Mouse (Mus musculus) lung, postnatal 4 days (tissue): ENCODE measurements around the gene Tmem119.
A peak's percentile ranks its signal among the peaks of the same experiment; 100 is the strongest.

Experiments used
- DNase-seq, 2 experiments: peaks; one replicate each; pipeline ENCODE4 v3.0.0; 2021

Gene Tmem119

GRCm38 (mm10) chr5:113786985-113787384 lies 13.3 kb downstream of the Tmem119 start:
- no peak for DNase-seq

- peak in 1 of 2 experiments; percentile 65 for DNase-seq
Observed at GRCm38 (mm10) chr5:113784104-113784503, 16.2 kb downstream of the Tmem119 start.

GRCm38 (mm10) chr5:113783581-113784001 lies 16.7 kb downstream of the Tmem119 start:
- peak; percentile 49 to 84 for DNase-seq

- DNase-seq: no peak
Observed at GRCm38 (mm10) chr5:113782624-113783023, 17.7 kb downstream of the Tmem119 start.

GRCm38 (mm10) chr5:113781875-113782274 lies 18.4 kb downstream of the Tmem119 start:
- no peak for DNase-seq

- no peak for DNase-seq
Observed at GRCm38 (mm10) chr5:113781254-113781653, 19.1 kb downstream of the Tmem119 start.

GRCm38 (mm10) chr5:113780763-113781162 lies 19.6 kb downstream of the Tmem119 start:
- no peak for DNase-seq

DNA sequence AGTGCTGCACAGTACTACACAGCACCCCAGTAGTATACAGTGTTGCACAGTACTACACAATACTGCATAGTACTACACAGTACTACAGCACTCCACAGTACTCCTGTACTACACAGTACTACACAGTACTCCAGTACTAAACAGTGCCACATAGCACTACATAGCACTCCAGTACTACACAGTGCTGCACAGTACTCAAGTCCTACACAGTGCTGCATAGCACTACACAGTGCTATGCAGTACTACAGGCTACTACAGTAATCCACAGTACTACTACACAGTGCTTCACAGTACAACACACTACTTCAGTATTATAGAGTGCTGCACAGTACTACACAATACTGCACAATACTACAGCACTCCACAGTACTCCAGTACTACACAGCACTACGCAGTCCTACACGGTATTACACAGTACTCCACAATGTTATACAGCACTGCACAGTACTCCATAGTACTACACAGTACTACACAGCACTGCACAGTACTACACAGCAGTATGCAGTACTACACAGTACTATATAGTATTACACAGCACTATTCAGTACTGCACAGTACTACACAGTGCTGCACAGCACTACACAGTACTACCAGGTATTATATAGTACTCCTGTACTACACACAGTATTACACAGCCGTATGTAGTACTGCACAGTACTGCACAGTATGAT lies 20.1 kb downstream of the Tmem119 start:
- DNase-seq: no peak

DNA sequence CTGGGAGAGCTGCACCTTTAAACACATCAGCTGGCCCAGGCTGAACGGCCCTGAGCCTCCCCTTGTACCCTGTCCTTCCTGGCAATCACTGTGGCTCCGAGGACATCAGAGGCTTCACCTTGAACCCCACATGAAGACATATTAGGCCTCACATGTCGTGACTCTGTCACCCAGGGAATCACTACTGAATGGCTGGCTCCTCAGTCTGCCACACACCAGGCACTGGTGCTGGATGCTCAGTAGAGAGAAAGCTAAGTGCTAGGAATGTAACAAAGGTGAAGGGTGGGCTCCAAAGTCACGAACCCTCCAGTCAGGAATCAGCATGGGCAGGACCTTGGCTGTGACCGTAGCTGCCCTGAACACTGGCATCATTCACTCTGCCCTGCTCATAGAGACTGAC lies 20.7 kb downstream of the Tmem119 start:
- DNase-seq: no peak

- peak; percentile 30 to 79 for DNase-seq
Observed at GRCm38 (mm10) chr5:113777728-113778127, 22.6 kb downstream of the Tmem119 start.

DNA sequence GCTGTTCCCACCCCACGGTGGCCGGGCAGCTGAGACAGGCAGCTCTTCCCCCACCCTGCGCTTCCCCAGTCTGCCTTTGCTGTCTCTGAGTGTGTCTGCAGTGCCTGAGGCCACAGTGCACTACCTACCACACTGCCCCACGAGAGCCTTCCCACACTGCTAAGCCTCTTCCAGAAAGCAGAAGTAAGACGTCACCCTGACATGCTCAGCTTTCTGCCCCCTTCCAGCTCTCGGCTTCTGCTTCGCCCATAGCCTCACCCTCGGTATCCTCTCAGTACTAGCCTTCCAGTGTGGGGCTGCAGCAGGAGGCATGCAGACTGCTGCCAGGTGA lies 23.5 kb downstream of the Tmem119 start:
- peak; percentile 53 to 63 for DNase-seq

DNA sequence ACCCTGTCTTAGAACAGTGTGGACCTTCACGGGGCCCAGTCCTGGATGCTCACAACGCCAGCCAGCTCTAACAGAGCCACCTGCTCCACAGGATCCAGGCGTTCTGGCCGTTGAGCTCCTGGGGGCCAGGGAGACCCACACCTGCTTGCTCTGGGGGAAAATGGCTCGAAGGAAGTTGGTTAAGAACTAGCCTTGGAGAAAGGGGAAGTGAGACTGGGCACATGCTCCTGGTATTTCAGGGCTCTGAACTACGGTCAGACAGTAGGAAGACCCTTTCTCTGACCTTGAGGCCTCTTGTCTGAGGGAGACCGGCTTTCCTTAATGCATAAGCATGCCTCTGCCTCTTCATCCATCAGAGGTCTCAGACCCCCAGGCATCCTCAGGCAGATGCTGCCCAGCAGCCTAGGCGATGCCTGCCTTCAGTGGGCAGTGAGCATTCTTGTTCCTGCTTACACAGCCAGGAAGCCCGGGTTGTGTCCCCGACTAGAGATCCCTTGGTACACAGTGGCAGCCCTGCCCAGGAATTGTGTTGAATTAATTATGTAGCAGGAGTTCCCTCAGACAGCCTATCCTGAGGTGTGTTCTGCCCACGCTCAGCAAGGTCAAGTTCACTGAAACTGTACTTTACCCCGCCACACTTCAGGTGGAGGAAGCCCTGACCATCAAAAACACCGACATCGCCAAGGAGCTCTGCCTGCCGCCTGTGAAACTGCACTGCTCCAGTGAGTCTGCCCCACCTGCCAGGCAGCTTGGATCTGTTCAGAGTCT lies 24.0 kb downstream of the Tmem119 start:
- DNase-seq: peak in 1 of 2 experiments; percentile 26

DNA sequence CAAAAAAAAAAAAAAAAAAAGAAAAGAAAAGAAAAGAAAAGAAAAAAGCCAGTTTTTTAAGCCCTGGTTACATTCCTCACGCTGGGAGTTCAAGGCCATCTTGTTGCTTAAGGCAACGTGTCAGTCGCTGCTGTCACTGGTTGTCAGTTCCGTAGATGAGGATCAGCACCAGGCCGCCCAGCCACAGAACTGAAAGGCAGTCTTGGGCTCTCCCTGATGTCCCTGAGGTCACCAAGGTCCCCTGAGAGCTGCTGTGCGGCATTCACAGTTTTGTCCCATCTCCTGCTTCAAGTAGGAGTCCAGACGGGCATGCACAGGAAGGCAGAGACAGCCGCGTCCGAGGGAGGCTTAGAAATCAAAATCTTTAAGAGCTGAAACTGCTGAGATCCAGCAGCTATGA lies 24.7 kb downstream of the Tmem119 start:
- DNase-seq: no peak

DNA sequence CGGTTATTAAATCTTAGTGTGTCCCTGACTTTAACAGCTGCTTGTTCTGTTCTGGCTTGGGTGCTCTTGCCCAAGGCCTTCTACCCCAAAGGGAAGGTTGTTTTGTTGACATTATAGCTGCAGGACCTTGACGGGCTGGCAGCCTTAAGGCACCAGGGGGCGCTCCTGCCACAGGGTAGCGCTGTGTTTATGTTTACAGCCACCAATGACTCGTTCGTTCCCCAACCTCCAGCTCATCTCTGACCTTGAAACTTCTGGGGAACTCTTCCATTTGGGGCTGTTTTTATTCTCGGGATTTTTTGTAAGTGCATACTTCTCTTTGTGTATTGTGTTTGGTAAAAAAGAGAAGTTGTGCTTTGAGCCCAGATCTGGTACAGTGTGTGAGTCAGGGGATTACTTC lies 26.7 kb downstream of the Tmem119 start:
- DNase-seq: peak; percentile 89 to 93

- DNase-seq: no peak
Observed at GRCm38 (mm10) chr5:113772905-113773519, 27.3 kb downstream of the Tmem119 start.

DNA sequence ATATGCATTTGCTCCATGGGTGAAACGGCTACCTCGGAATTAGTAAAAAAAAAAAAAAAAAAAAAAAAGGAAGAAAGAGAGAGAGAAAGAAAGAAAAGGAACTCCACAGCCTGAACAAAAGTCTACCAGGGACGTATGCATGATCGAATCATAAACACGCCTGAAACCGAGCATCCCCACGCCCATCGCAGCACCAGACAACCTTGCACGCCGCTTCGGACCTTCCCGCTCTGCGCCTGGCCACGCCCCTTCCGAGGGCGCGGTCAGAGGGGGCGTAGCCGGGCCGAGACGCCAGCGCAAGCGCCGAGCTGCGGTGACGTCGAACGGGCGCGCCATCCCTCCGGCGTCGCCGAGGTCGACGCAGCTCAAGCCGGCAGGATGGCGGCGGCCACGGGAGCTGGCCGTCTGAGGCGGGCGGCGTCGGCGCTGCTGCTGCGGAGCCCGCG lies 27.8 kb downstream of the Tmem119 start, which contains the start of the genes Sart3 and Iscu:
Gene Sart3 (minus strand): TSS at position 61 of the 446 bp plus-strand sequence.
Gene Iscu (plus strand): TSS at position 299 of the 446 bp plus-strand sequence.
- DNase-seq: peak; percentile 96 to 97

DNA sequence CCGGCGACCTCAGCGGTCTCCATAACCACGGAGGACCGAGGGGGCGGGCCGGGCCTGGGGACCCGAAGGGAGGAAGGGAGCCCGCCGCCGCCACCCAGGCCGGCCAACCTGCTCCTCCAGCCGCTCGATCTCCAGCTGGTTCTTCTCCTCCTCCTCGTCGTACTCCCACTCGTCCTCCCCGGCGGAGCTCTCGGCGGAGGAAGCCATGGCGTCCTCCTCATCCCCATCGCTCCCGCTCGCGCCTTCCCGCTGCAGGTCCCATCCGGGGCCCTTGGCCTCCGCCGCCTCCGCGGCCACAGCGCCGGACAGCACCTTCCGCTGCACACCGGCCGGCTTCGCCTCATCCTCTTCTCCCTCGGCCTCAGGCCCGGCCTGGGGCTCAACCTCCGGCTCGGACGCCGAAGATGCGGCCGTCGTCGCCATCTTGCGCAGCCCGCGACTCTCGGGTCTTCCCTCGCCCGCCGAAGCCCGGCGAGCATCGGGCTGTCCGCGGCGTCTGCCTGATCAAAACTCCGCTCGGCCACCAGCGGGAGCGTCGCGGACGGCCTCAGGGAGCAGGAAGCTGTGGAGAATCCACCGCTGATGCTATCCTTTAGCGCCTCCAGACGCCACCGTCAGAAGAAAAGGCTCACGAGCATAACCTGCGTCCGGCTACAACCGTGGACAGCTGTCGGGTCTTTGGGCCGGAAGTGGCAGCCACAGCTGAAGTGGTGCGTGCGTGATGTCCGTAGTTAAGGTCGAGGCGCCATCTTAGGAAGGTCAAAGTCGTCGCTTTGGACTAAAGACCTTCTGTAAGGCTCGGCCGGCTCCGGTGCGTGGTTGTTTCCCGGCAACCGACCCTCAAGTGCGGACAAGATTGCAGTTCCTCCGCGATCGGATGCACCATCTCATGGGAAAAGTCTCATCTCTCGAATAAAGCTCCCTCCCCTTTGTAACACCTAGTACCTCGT lies 28.8 kb downstream of the Tmem119 start:
- peak; percentile 90 to 91 for DNase-seq

GRCm38 (mm10) chr5:113768806-113769205 lies 31.5 kb downstream of the Tmem119 start:
- no peak for DNase-seq

- DNase-seq: peak in 1 of 2 experiments; percentile 39
Observed at GRCm38 (mm10) chr5:113765641-113766526, 34.4 kb downstream of the Tmem119 start.

- DNase-seq: no peak
Observed at GRCm38 (mm10) chr5:113764426-113764825, 35.9 kb downstream of the Tmem119 start.

- no peak for DNase-seq
Observed at GRCm38 (mm10) chr5:113761585-113761984, 38.7 kb downstream of the Tmem119 start.
